Mouse (Mus musculus) natural killer cell, adult 2 months (primary cell): ENCODE data around the gene Atxn7.
"Not testable (repeated sequence)": the region's sequence is repeated elsewhere in the genome, so short reads cannot be mapped to it uniquely, and the experiment has no call there.

Experiments
- DNase-seq, 2 experiments: peaks; one replicate each; pipeline ENCODE4 v3.0.0; 2022; ENCODE audit warnings: low spot score in 2 of 2

Gene Atxn7

GRCm38 (mm10) chr14:13961401-13962112, at the start of gene Atxn7, which contains the start of gene Thoc7:
Gene Atxn7 (plus strand): TSS chr14:13961440.
Gene Thoc7 (minus strand): TSS chr14:13961852.
- DNase-seq, result peak; percentile 10 to 42

- DNase-seq, result no peak
These were observed 46.7 kb upstream of the Atxn7 start, which contains the start of gene Gm281 for GRCm38 (mm10) chr14:13914387-13915082. Gene Gm281 (minus strand): TSS chr14:13914478.

GRCm38 (mm10) chr14:13915207-13915606, 46.0 kb upstream of the Atxn7 start:
- DNase-seq, result no peak

- no peak for DNase-seq
These were observed 44.0 kb upstream of the Atxn7 start for GRCm38 (mm10) chr14:13917208-13917607.

- DNase-seq, result peak; percentile 4 to 22
These were observed 43.6 kb upstream of the Atxn7 start for GRCm38 (mm10) chr14:13917630-13918029.

- no peak for DNase-seq
These were observed 27.8 kb upstream of the Atxn7 start for GRCm38 (mm10) chr14:13933290-13934051.

- DNase-seq, result no peak
These were observed 27.2 kb upstream of the Atxn7 start for GRCm38 (mm10) chr14:13934052-13934371.

- DNase-seq, result no peak
These were observed 16.6 kb upstream of the Atxn7 start for GRCm38 (mm10) chr14:13944686-13945085.

- DNase-seq, result no peak
These were observed 12.9 kb upstream of the Atxn7 start for GRCm38 (mm10) chr14:13948345-13948744.

GRCm38 (mm10) chr14:13950401-13950800, 10.8 kb upstream of the Atxn7 start:
- peak; percentile 16 to 37 for DNase-seq

GRCm38 (mm10) chr14:13952151-13952550, 9.1 kb upstream of the Atxn7 start:
- not testable (repeated sequence) for DNase-seq

- DNase-seq, result peak; percentile 30 to 33
These were observed 1.2 kb upstream of the Atxn7 start for GRCm38 (mm10) chr14:13960079-13960478.

GRCm38 (mm10) chr14:13960482-13961325, 536 bp upstream of the Atxn7 start:
- peak; percentile 34 to 52 for DNase-seq

GRCm38 (mm10) chr14:13962476-13962875, 1.2 kb downstream of the Atxn7 start:
- no peak for DNase-seq

- DNase-seq, result no peak
These were observed 2.3 kb downstream of the Atxn7 start for GRCm38 (mm10) chr14:13963527-13963926.

- DNase-seq, result no peak
These were observed 6.4 kb downstream of the Atxn7 start for GRCm38 (mm10) chr14:13967607-13968006.

- DNase-seq, result no peak
These were observed 7.2 kb downstream of the Atxn7 start for GRCm38 (mm10) chr14:13968476-13968875.

GRCm38 (mm10) chr14:13970513-13970912, 9.3 kb downstream of the Atxn7 start:
- DNase-seq, result no peak

GRCm38 (mm10) chr14:13971644-13972234, 10.5 kb downstream of the Atxn7 start:
- no peak for DNase-seq

- DNase-seq, result no peak
These were observed 16.3 kb downstream of the Atxn7 start for GRCm38 (mm10) chr14:13977498-13977897.

- no peak for DNase-seq
These were observed 20.0 kb downstream of the Atxn7 start for GRCm38 (mm10) chr14:13981286-13981685.
